Mouse (Mus musculus): Measurements from ENCODE around the gene Cntnap3.

The Cntnap3 gene

GRCm38 (mm10) chr13:64903585-64904208 is at the start of gene Cntnap3:
Gene Cntnap3, minus strand, starts transcription at chr13:64903955.
- DNase-seq (ENCODE audit: low read depth, low spot score), result peak; percentile 79

GRCm38 (mm10) chr13:64917191-64917590 is 13.4 kb upstream of the Cntnap3 start, which contains the start of gene Spata31:
Gene Spata31, plus strand, starts transcription at chr13:64917406.
- DNase-seq (ENCODE audit: low read depth, low spot score), result peak; percentile 59

GRCm38 (mm10) chr13:64903132-64903531 is 623 bp downstream of the Cntnap3 start:
- DNase-seq (ENCODE audit: low read depth, low spot score), result no peak

GRCm38 (mm10) chr13:64865397-64865796 is 38.4 kb downstream of the Cntnap3 start:
- DNase-seq (ENCODE audit: low read depth, low spot score), result no peak

- DNase-seq (ENCODE audit: low read depth, low spot score), result peak; percentile 84
Measured at GRCm38 (mm10) chr13:64824856-64825255, 78.9 kb downstream of the Cntnap3 start.

- no peak for DNase-seq (ENCODE audit: low read depth, low spot score)
Measured at GRCm38 (mm10) chr13:64745383-64745782, 158.4 kb downstream of the Cntnap3 start.

- no peak for DNase-seq (ENCODE audit: low read depth, low spot score)
Measured at GRCm38 (mm10) chr13:64732244-64732643, 171.5 kb downstream of the Cntnap3 start.

- no peak for DNase-seq (ENCODE audit: low read depth, low spot score)
Measured at GRCm38 (mm10) chr13:64716791-64717190, 187.0 kb downstream of the Cntnap3 start.

DNA sequence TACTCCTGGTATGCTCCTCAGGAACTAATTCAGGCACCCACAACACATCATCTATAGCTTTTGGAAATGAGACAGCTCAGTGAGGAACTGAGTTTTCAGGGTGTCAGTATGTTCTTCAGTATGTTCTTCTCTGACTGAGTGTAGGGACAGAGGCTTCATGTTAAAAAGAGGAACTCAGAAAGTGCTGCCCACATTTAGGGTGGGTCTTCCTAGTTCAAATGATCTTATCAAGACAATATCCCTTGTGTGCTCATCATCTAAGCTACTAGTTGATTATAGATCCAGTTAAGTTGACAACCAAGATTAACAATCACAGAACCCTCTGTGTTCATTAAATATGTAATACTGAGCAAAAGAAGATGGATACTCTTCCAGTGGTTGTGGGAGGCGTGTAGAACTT is 211.3 kb downstream of the Cntnap3 start:
- DNase-seq (ENCODE audit: low read depth, low spot score), result no peak
